Mouse (Mus musculus) ovary, postnatal 36 days (tissue): ENCODE results near the gene Pitpnb.

Source experiments
- DNase-seq: peaks from one replicate; pipeline ENCODE4 v3.0.0; 2022; ENCODE audit warnings: low spot score, mixed read lengths

The Pitpnb gene

GRCm38 (mm10) chr5:111421424-111421823 is 90.9 kb downstream of the Pitpnb start:
- DNase-seq: no peak

GRCm38 (mm10) chr5:111422058-111422800 is 91.7 kb downstream of the Pitpnb start:
- DNase-seq: no peak

GRCm38 (mm10) chr5:111423011-111423410 is 92.4 kb downstream of the Pitpnb start:
- no peak for DNase-seq

GRCm38 (mm10) chr5:111423616-111424015 is 93.1 kb downstream of the Pitpnb start:
- no peak for DNase-seq

- no peak for DNase-seq
These were observed 95.2 kb downstream of the Pitpnb start for GRCm38 (mm10) chr5:111425813-111426212.

- no peak for DNase-seq
These were observed 95.7 kb downstream of the Pitpnb start for GRCm38 (mm10) chr5:111426249-111426648.

GRCm38 (mm10) chr5:111428882-111429281 is 98.3 kb downstream of the Pitpnb start:
- DNase-seq: no peak

GRCm38 (mm10) chr5:111429726-111430125 is 99.2 kb downstream of the Pitpnb start:
- no peak for DNase-seq

- no peak for DNase-seq
These were observed 100.6 kb downstream of the Pitpnb start for GRCm38 (mm10) chr5:111431007-111431730.

GRCm38 (mm10) chr5:111432842-111433241 is 102.3 kb downstream of the Pitpnb start:
- no peak for DNase-seq

- DNase-seq: no peak
These were observed 103.8 kb downstream of the Pitpnb start for GRCm38 (mm10) chr5:111434342-111434842.

- no peak for DNase-seq
These were observed 105.7 kb downstream of the Pitpnb start for GRCm38 (mm10) chr5:111436260-111436659.

GRCm38 (mm10) chr5:111437205-111437604 is 106.6 kb downstream of the Pitpnb start:
- no peak for DNase-seq
